Comparison of ENCODE assay signal across 11 mouse cellular contexts in the genomic region with DNA sequence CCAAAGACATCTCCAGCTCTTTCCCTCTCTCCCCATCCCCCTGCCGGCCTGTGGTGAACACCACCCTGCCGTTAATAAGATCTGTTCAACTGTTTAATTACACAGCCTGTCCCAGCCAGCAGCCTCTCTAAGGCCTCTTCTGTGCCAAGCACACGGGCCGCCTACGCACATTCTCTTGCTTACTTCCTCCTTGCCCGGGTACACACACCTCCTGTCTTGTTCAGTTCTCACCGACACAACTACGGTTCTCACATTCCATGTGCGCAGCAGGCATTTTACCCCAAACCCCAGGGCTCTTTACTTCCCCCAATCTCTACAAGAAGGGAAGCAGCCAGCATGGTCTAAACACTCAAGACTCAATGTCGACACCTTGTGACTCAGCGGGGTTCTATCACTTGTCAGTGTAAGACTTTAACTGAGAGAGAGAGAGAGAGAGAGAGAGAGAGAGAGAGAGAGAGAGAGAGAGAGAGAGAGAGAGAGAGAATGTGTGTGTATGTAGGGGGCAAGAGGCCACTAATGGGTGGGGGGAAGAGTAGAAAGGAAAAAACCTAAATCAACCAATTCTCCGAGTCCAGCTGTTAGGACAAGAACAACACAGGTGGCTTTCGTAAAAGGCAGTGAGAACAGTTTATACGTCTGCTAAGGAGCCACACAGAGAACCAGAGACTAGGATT.
DNase-seq lines count a peak whose midpoint lies in the region; ATAC-seq and TF ChIP-seq lines count a peak whose summit lies in the region.
"Had no signal": no experiment of that assay in that cellular context is flagged by ENCODE, and none has a peak within 500 bp of the region (broad histone marks: within the 10 kb centered on the region; RNA-seq: fewer than 3 reads in every experiment).

No protein-coding gene starts in this region.

- peak; percentile 69 for TF ChIP-seq EP300 in lung, postnatal 0 days (IDR thresholded peaks at IDR 0.05)

- DNase-seq in heart, adult 11 months = peak; percentile 95
- DNase-seq in cerebellum, adult 11-12 months = peak; percentile 85
- DNase-seq in lung, postnatal 0 days (ENCODE audit: low spot score) = peak; percentile 93
- DNase-seq in urinary bladder, postnatal 36 days (ENCODE audit: low spot score in 2 of 2) = no peak
- DNase-seq in embryo, embryonic 10.5 days (ENCODE audit: low spot score) = no peak
- no peak for DNase-seq in neural tube, embryonic 10.5 days (ENCODE audit: extremely low spot score, low spot score)

- no peak overlapping the region for H3K27ac ChIP-seq in heart, embryonic 12.5 days (ENCODE audit: poor library complexity, severe bottlenecking)
- peak overlapping the region; percentile 81 for H3K27ac ChIP-seq in lung, postnatal 0 days (ENCODE audit: low read length)
- H3K27ac ChIP-seq: heart, embryonic 13.5 days; limb, embryonic 15.5 days had no signal

- no peak for TF ChIP-seq CTCF in C2C12 (IDR thresholded peaks at IDR 0.05; ENCODE audit: control insufficient read depth, insufficient read depth, insufficient read length)
- peak; percentile 17; the same call in 1 of the 2 replicates for TF ChIP-seq CTCF in lung, postnatal 0 days (IDR thresholded peaks at IDR 0.05)

- peaks cover 71% of the 10 kb centered on the region for H3K4me1 ChIP-seq in heart, embryonic 12.5 days (replicated peaks)
- peaks cover 29% of the 10 kb centered on the region; the same call in 1 of the 2 replicates for H3K4me1 ChIP-seq in lung, postnatal 0 days (ENCODE audit: insufficient read depth, low read depth, low read length)

- peak overlapping the region; percentile 9 for H3ac ChIP-seq in C2C12 (ENCODE audit: control insufficient read depth, insufficient read length, low read depth)

- ATAC-seq in heart, embryonic 12.5 days (ENCODE audit: insufficient number of reproducible peaks, low FRiP score) = no peak
- peak; percentile 59 for ATAC-seq in lung, postnatal 0 days
- ATAC-seq: Patski had no signal

- no peaks in the 10 kb centered on the region for H3K36me3 ChIP-seq in heart, embryonic 12.5 days
- peaks cover 88% of the 10 kb centered on the region for H3K36me3 ChIP-seq in C2C12 (ENCODE audit: control insufficient read depth, insufficient read depth)
- no peaks in the 10 kb centered on the region for H3K36me3 ChIP-seq in lung, postnatal 0 days (ENCODE audit: insufficient read depth, low read length)
- H3K36me3 ChIP-seq: heart, embryonic 13.5 days; limb, embryonic 15.5 days had no signal

- H3K4me2 ChIP-seq in heart, embryonic 12.5 days = no peak overlapping the region
- H3K4me2 ChIP-seq in lung, postnatal 0 days (replicated peaks; ENCODE audit: low read depth, low read length) = no peak overlapping the region
- H3K4me2 ChIP-seq: heart, embryonic 13.5 days; limb, embryonic 15.5 days had no signal

- peaks cover 93% of the 10 kb centered on the region for H3K79me2 ChIP-seq in C2C12 (ENCODE audit: control insufficient read depth, insufficient read depth)

- H3K9me3 ChIP-seq in heart, embryonic 12.5 days (replicated peaks) = no peaks in the 10 kb centered on the region
- H3K9me3 ChIP-seq in lung, postnatal 0 days (ENCODE audit: low read length) = no peaks in the 10 kb centered on the region
- H3K9me3 ChIP-seq: heart, embryonic 13.5 days; limb, embryonic 15.5 days had no signal

- H3K27me3 ChIP-seq in heart, embryonic 12.5 days (replicated peaks) = no peaks in the 10 kb centered on the region
- H3K27me3 ChIP-seq in C2C12 (ENCODE audit: control insufficient read depth, insufficient read depth, insufficient read length) = no peaks in the 10 kb centered on the region
- no peaks in the 10 kb centered on the region for H3K27me3 ChIP-seq in lung, postnatal 0 days (replicated peaks; ENCODE audit: insufficient read depth, low read length)
- H3K27me3 ChIP-seq: heart, embryonic 13.5 days; limb, embryonic 15.5 days; Patski had no signal

- WGBS in heart, embryonic 12.5 days = 56% methylated on average over 14 of the region's 14 CpGs
- 32% methylated on average over 14 of the region's 14 CpGs for WGBS in lung, postnatal 0 days

- no peak overlapping the region for H3K4me3 ChIP-seq in heart, embryonic 12.5 days
- H3K4me3 ChIP-seq in C2C12 (ENCODE audit: insufficient read depth, poor library complexity, severe bottlenecking) = no peak overlapping the region
- no peak overlapping the region for H3K4me3 ChIP-seq in lung, postnatal 0 days (ENCODE audit: low read depth, low read length)
- H3K4me3 ChIP-seq: heart, embryonic 13.5 days; limb, embryonic 15.5 days had no signal

- peaks cover 83% of the 10 kb centered on the region for H3K79me3 ChIP-seq in C2C12 (ENCODE audit: low read depth)

- no peak overlapping the region for H3K9ac ChIP-seq in heart, embryonic 12.5 days
- H3K9ac ChIP-seq in lung, postnatal 0 days (replicated peaks; ENCODE audit: low read depth) = no peak overlapping the region
- H3K9ac ChIP-seq: heart, embryonic 13.5 days; limb, embryonic 15.5 days had no signal

TF ChIP-seq in C2C12, 6 proteins besides CTCF, POLR2A, EP300 and RAD21:
- TF ChIP-seq USF1 (IDR thresholded peaks at IDR 0.05; ENCODE audit: low read depth) (no peak), MAX (IDR thresholded peaks at IDR 0.05) (no peak), FOSL1 (IDR thresholded peaks at IDR 0.05; ENCODE audit: insufficient read depth, low read length, poor library complexity, severe bottlenecking) (no peak), MYOG (IDR thresholded peaks at IDR 0.05; ENCODE audit: control insufficient read depth, extremely low read depth, insufficient read length) (no peak), CEBPB (IDR thresholded peaks at IDR 0.05; ENCODE audit: low read depth) (no peak)

Comparison
In these comparisons a context has a peak if more than half of its experiments do, and no peak if none do; other contexts are left out.
1. DNase-seq: peak in heart, adult 11 months (single experiment), cerebellum, adult 11-12 months (single experiment) and lung, postnatal 0 days (single experiment); none in urinary bladder, postnatal 36 days (0 of 2), embryo, embryonic 10.5 days (single experiment) and neural tube, embryonic 10.5 days (single experiment).